Mouse (Mus musculus): ENCODE measurements around the gene Rubcnl.
A peak's percentile ranks its signal among the peaks of the same experiment; 100 is the strongest.

Gene Rubcnl

DNA sequence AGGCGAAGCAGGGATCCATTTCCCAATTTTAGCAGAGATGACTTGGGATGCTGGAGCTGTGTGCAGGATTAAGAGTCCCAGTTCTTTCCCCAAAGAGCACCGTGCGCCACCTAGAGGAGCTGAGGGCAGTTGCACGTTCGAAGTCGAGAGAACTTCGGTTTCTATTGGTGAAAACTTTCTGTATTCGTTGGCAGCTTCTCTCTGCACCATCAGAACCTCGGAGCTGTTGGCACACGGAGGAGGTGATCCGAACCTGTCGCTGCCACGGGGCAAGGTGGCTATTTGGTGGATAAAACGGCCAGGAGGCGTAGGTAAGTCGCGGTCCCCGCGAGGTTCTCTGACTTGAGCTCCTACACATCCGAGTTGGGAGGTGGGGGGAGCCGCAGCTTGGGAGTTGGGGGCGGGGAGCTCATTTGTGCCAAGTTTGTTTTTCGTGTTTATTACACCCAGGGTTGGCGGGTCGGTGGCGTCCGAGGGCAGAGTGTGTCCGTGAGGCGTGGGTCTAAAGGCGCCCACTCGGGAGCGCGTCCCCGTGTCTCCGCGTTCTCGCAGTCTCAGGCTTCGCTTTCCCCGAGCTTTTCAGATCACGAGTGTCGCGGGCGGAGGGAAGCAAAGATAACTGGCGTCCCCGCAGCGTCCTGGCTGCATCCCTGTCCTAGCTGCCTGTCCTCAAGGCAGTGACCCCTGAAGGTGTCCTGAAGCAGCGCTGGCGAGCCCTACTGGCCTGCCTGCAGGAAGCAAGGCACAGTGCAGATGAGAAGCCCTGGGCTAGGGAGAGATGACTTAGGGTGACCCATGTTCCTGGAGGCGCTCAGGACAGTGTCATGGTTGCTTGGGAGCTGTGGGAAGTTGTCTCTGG lies at the start of gene Rubcnl:
Rubcnl (plus strand) TSS at position 172 of the 859 bp plus-strand sequence.
- DNase-seq (ENCODE audit: low spot score in 2 of 2) = peak; percentile 61 to 83

DNA sequence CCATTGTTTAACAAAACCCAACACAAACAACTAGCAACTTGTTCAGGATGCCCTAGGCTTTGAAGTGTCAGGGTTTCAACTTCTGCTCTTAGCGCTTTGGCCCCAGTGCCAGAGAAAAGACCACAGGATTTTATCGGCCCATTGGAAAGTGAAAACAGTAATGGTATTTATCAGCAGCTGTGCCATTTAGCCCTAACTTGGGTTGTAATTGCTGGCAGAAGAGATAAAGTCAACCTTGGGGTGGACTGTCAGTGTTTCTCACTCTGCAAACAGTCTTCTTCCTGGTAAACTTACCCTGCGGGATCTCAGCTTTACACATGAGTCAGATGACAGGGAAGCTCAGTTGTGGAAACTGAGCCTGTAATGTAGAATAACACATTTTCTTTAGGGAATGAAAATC lies 43.6 kb upstream of the Rubcnl start:
- DNase-seq (ENCODE audit: low spot score in 2 of 2) = no peak

DNA sequence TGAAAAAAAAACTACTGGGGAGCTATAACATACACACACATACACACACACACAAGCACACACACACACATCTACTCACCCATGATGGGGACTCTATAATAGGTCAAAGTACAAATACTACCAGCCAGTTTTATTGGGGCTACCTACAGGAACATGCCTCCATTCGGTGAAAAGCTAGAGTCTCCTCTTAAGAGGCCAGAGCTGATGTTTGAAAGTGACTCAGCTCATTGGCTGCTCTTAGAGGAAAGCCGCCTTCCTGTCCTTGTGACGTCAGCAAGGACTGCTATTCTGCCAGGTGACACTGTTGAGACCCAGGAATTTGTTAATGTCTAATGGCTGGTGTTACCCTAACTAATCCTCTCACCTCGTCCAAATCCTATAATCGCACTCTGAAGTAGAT lies 43.1 kb upstream of the Rubcnl start:
- DNase-seq (ENCODE audit: low spot score in 2 of 2) = no peak

DNA sequence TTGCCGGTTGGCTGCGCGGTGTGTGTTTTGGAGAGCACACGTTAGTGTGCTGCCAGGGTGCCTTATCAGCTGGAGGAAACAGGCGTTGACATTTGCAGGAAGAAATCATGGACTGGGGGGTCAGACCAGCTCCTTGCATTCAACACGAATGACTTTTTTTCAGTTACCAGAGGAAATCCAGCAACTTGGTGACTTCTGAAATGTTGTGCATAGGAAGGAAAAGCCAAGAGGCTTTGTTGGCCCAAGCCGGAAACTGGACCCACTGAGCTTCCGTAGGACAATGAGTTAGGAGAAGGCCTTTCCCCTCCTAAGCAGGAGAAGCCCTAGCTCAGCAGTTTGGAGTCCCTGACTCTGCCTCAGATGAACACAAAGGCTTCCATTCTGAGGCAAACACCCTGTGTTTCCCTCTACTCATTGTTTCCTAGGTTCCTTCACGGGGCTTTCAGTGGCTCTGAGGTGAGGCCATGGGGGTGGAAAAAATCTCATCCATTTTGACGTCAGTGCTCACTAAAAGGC lies 41.6 kb upstream of the Rubcnl start:
- no peak for DNase-seq (ENCODE audit: low spot score in 2 of 2)

DNA sequence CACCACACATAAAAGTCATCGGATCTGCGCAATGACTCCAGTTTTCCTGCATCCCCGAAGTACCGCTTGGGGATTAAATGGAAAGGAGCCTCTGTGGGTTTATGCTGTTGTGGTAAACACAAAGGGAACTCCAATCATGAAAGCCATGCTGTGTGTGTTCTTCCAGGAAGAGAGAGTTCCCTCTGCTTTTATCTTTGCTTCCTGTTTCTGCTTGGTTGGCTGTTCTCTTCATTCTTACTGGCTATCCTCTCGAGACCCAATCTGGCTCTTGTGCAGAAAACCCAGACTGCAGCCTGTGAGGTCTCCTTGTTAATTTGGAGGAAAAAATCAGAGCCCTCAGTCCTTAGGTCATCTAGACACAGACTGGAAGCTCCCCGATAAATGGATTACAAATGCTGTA lies 38.9 kb upstream of the Rubcnl start:
- no peak for DNase-seq (ENCODE audit: low spot score in 2 of 2)

DNA sequence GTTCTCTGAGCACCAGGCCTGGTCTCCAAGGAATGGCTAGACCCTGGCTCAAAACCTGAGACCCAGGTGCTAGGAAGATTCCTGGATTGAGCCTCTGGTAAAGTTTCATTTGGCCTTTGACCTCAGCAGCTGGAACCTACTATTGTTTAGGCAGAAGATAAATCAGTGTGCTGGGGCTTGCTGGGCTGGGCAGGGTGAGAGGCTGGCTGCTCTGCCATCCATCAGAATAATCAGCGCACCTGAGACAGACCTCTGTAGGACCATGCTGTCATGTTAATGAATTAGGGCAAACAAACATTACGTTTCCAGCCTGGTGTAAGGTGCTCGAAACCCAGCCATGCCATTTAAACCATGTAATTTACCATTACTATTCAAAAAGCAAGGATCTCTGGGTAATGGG lies 34.8 kb upstream of the Rubcnl start:
- no peak for DNase-seq (ENCODE audit: low spot score in 2 of 2)

DNA sequence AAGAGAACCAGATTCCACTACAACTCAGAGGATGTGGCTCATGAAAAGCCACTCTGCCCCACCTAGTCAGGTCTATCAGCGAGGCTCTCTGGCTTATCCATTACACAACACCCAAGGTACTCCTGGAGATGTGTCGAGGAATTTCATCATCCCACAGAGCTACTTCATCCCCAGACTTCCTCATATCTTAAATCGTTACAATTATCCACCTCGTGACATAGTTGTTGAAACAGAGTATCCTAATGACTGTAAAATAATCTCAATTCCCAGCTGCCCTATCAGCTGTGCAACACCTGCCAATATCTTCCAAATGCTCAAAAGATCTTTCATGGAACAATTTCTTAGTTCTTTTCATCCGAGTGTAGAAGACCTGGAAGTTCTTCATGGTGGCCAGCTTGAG lies 32.7 kb upstream of the Rubcnl start:
- DNase-seq (ENCODE audit: low spot score in 2 of 2) = no peak

DNA sequence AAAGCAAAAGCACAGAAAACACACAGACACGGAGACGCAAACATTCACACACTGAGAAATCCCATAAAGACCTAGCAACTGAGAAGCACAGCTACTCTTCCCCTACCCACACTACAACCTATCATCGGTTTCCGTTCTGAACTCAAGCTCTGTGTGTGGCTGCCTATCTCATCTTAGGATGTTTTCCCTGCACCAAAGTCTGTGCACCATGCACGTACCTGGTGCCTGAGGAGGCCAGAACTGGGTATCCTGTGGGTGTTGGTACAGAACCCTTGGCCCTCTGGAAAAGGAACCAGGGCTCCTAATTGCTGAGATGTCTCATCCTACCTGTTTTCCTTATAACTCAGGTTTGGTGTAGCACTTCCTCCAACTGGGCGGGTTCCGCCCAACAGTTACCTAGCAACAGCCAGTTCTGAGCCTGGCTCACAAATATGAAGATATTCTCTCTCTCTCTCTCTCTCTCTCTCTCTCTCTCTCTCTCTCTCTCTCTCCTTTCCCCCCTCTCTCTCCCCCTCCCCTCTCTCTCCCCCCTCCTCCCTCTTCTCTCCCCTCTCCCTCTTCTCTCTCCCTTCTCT lies 30.9 kb upstream of the Rubcnl start:
- DNase-seq (ENCODE audit: low spot score in 2 of 2) = no peak

DNA sequence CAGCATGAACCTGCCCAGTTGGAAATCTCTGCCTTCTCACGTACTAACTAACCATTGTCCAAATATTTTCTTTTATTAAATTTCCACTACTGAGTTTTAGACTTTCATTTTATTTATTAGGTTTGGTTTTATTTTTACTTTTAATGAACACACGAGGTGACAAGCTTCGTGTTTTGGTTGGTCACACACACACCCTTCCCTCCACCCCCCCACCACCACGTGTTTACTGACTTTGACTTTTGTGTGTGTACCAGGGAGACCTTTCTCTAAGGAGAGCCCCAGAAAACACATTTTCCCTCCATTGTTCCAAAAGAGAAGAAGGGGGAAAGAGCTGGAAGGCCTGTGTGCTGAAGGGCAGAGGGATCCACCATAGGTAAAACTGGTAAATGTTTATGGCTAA lies 30.2 kb upstream of the Rubcnl start:
- DNase-seq (ENCODE audit: low spot score in 2 of 2) = no peak

DNA sequence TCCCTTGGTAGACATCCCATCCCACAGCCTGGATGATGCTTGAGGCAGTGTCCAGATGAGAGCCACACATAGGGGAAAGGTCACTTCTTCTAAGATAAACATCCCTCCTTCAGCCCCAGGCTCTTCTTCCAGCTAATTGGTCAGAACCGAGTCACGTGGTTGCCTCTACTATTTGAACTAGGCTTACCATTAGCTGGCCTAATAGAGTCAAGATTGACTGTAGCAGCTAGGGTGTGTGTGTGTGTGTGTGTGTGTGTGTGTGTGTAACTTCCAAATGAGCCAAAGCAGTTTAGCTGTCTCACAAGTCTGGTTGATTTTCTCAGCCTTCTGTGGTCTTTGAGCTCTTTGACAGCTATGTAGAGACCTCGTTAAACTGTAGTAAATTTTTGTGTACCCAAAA lies 29.3 kb upstream of the Rubcnl start:
- no peak for DNase-seq (ENCODE audit: low spot score in 2 of 2)

DNA sequence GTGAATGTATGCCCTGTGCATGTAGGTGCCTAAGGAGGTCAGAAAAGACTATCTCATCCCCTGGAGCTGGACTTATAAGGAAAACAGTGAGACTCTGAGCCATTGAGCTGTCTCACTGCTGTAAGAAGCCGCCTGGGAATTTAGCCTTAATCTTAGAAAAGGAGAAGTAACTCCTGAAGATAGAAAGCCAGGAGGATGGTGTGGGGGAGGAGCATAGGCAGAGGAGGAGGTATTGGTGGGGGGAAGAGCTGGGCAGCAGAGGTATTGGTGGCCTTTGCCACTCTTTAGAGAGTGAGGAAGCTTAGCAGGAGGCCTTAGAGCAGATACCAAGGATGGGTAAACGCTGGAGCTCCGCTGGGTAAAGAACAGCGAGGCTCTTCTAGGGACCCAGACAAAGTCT lies 26.5 kb upstream of the Rubcnl start:
- DNase-seq (ENCODE audit: low spot score in 2 of 2) = no peak

DNA sequence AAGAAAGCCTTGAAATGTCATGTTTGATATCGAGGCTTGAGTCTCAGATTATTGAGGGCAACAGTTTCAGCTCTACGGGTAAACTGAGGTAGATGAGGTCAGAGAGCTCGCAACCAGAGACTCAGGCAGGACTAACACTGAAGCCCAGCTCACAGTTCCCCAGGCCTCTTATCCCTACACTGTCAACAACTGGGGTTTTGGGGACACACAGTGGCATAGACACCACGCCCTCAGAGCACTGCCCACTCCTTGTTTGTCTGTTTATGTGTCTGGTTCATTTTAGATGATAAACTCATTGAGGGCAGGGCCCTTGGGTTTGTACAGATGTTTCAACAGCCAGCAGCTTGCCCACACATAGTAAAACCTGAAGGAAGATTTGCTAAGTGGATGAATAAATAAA lies 25.9 kb upstream of the Rubcnl start:
- no peak for DNase-seq (ENCODE audit: low spot score in 2 of 2)

DNA sequence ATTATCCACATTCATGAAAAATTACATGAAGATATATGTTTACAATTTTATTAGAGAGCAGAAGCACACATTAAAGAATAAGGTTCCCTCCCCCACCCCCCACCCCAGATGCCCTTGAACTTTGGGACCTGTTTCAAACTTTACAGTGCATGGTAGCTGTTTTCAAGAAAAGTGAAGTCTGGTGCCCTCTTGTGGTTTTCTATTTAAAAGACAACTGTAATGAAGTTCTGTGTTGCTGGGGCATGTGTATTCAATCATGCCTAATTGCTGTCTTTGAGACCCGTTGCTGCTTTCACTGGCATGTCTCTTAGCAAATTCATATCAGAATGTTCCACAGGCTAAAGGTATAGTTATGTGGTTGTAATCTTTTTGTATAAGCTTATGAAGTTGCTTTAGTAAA lies 25.3 kb upstream of the Rubcnl start:
- no peak for DNase-seq (ENCODE audit: low spot score in 2 of 2)

DNA sequence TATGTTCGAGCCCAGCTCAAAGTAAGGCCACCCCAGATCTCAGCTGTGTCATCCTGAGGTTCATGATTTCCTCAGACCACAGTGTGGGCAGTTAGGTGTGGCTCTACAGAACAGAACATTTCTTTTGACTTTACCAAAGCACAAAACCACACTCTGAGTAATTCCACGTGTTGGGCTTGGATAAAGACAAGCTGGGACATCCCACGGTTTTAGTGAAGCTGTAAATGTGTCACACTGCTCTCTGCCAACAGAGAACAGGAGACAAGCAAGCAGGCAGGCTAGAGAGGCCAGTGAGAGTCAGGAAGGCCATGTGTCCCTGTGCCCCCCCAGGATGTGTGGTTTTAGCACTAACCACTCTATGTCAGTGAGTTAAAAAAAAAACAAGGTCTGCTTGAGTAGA lies 19.3 kb upstream of the Rubcnl start:
- DNase-seq (ENCODE audit: low spot score in 2 of 2) = no peak

DNA sequence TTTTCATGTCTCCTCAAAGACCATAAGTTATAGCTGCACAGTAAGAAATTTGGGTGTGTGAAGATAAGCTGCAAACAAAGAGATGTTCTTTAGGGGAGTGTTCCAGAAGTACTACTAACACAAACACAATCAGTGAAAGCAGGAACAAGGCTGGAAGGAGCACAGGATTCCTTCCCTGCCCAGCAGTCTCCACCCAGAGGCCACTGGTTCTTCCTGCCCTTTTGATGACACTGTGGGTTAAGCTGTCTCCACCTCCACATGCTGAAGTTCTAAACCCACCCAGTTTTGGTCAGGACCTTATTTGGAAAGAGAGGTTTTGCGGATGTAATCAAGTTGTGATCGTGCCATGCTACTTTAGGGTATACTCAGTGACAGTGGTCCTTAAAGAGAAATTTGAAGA lies 18.8 kb upstream of the Rubcnl start:
- no peak for DNase-seq (ENCODE audit: low spot score in 2 of 2)

DNA sequence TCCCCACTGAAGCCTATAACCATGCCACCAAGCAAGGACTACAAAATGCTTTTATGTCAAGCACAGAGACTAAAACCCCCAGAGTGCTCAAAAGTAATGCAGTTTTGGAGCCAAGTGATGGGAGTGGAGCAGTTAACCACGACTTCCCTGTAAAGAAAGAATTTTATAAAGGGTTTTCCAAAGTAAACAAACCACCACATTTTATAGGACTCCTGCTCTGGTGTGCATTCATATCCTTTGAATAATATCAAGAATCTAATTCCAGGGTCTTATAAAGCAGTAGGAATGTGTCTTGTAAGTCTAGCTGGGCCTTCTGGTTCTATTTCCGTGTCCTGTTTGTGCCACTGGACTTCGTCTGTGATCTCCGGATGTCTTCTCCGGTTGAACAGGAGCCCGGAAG lies 14.5 kb upstream of the Rubcnl start:
- no peak for DNase-seq (ENCODE audit: low spot score in 2 of 2)

DNA sequence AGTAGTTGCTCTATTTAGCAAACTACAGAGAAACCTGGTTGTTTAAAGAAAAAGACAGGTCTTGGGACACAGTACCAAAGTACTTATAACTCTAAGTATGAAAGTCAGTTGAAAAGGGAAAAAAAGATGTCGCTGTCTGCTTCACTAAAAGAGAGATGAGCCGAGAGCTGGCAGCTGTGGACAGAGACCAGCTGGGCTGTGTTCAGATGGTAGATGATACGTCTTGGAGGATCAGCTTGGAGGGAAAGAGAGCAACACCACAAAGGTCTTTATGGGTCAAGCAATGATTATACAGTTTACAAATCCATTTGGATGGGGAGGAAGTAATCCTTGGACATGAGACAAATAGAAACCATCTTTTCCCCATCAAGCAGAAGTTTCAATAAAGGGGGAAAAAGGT lies 12.5 kb upstream of the Rubcnl start:
- no peak for DNase-seq (ENCODE audit: low spot score in 2 of 2)

DNA sequence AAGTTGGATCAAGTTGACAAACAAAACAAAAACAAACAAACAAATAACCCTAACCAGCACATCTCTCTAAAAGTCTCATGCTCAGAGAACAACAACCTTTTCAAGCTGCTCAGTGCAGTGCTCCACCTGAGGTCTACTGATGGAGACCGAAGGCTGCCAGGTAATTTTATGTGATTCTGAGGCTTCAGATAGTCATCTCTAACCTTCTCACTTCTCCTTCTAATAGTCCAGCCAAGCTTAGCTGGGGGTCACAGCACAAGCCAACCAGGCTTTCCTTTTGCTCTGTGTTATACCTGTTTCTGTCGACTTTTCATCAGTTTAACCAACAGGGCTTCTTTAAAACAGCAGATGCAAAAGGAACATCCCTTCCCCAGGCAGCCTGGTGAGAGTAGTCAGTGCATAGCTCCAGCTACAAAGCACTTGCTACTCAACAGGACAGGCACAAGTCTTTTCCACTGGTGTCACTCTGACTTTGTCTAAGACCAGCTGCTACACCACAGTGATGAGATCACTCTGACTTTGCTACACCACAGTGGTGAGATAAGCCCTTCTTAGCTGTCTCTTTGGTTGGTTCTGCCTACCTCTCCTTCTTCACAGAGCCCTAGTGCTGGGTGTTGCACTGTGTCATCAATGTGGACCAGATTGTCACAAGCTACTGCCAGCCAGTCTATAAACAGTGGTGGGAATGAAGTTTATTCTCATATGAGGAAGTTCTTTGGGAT lies 10.2 kb upstream of the Rubcnl start:
- no peak for DNase-seq (ENCODE audit: low spot score in 2 of 2)

DNA sequence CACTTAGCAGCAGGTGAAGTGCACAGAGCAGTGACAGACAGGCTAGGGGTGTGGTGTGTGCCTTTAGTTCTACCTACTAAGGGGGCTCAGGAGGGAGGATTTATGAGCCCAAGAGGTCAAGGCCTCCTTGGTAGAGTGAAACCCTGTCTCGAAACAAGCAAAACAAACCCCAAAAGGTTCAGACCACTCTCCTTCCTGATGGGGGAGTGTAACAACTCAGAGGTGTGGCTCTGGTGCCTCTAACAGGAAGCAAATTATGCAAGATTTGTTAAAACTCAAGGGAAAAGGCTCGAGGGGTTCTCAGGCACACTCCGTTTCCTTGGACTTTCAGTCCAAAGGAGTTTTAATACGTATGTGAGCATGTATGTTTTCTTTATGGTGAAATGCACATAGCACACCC lies 5.5 kb upstream of the Rubcnl start:
- DNase-seq (ENCODE audit: low spot score in 2 of 2) = no peak

DNA sequence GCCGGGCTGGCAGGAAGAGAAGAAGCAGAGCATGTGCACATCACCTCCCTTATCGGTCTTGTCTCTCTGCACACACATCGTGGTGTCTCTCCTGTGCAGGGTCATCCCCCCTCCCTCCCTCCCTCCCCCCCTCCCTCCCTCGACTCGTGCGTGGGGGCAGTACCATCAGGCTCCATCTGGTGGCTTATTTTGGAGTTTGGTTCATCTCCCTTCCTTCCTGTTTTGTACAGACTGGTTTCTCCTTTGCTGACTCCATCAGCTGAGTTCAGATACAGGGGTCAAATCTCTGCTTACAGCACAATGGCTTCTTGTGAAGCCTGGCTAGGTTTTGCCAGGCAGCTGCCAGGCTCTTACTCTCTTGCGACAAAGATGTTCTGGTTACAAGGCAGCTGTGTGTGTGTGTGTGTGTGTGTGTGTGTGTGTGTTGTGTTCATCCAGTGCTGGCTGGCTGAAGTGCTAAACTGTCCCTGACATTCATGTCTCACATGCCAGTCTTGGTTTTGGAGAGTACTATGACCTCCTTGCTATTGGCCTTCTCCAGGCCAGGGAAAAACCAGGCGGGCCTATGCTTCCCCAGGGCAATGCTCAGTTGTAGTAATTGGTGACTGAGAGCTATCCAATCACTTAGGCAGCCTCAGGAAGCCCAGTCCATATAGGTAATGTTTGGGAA lies 4.7 kb upstream of the Rubcnl start:
- DNase-seq (ENCODE audit: low spot score in 2 of 2) = no peak

DNA sequence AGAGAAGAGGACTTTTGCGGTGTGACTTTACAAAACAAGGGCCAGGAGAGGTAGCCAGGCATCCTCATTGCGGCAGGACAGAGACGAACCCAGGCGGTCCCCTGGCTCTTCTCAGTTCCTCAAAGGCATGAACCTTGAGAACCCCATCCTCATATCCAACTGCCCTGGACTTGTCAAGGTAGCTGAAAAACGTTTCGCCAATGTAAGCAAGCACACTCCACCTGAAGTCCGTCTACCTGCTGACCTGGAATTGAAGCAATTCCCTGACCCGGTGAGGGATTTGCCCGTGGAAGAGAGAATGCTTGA lies 841 bp downstream of the Rubcnl start:
- DNase-seq (ENCODE audit: low spot score in 2 of 2) = no peak

DNA sequence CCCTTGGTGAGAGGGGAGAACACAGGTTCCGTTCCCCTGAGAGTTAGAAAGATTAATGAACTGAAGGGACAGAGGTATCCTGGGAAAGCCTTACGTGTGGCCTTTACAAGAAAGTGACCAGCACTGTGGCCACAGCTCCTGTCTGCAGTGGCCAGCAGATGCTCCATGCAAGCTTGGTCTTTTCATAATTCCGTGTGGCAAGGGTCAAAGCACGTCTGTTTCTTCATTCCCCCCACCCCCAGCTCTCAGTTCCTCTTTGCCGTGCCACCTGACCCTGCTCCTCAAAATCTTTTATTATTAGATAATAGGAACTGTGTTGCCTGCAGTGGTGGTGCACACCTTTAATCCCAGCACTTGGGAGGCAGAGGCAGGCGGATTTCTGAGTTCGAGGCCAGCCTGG lies 1.4 kb downstream of the Rubcnl start:
- DNase-seq (ENCODE audit: low spot score in 2 of 2) = no peak

All from urinary bladder, postnatal 4 days (tissue).